Mouse (Mus musculus): Measurements from ENCODE around the gene Atat1. TPM values are rescaled to one million over a fixed set of nuclear protein-coding genes. Genes with fewer than 3 reads are reported as not detected.

The Atat1 gene
- total and polyA plus RNA-seq, 3 experiments, result 5.7 to 12.5 (median 10.4) TPM

GRCm38 (mm10) chr17:35919060-35919715 is 9.3 kb upstream of the Atat1 start (continued):
- TF ChIP-seq NELFE (IDR thresholded peaks at IDR 0.05; ENCODE audit: low read depth, low read length), result peak; percentile 8; the same call in 1 of the 2 replicates
- peak; percentile 65 for TF ChIP-seq JUN (IDR thresholded peaks at IDR 0.05; ENCODE audit: insufficient read depth, low read depth, low read length)
- TF ChIP-seq BHLHE40 (IDR thresholded peaks at IDR 0.05; ENCODE audit: low read depth, low read length), result no peak
- TF ChIP-seq POLR2AphosphoS2 (IDR thresholded peaks at IDR 0.05; ENCODE audit: low read depth, low read length), result peak; percentile 89
- no peak for TF ChIP-seq GABPA (IDR thresholded peaks at IDR 0.05; ENCODE audit: insufficient replicate concordance, low read depth, low read length)
- TF ChIP-seq TBP (conservative IDR thresholded peaks at IDR 0.05; ENCODE audit: low read depth, low read length), result no peak
- TF ChIP-seq EP300 (IDR thresholded peaks at IDR 0.05; ENCODE audit: low read length), result no peak
- peak; percentile 65 for TF ChIP-seq JUND (conservative IDR thresholded peaks at IDR 0.05; ENCODE audit: low read depth, low read length)
- peak; percentile 8; the same call in 1 of the 2 replicates for TF ChIP-seq MXI1 (IDR thresholded peaks at IDR 0.05; ENCODE audit: low read depth, low read length)
- no peak for TF ChIP-seq MEF2A (IDR thresholded peaks at IDR 0.05; ENCODE audit: borderline replicate concordance, low read depth, low read length)
- TF ChIP-seq RAD21 (IDR thresholded peaks at IDR 0.05; ENCODE audit: low read depth, low read length), result no peak
- no peak for TF ChIP-seq MAFK (IDR thresholded peaks at IDR 0.05; ENCODE audit: insufficient replicate concordance, low read length)
- TF ChIP-seq ZNF384 (IDR thresholded peaks at IDR 0.05; ENCODE audit: low read depth, low read length), result peak; percentile 90
- TF ChIP-seq USF2 (conservative IDR thresholded peaks at IDR 0.05; ENCODE audit: low read depth, low read length), result no peak
- no peak for TF ChIP-seq ELF1 (IDR thresholded peaks at IDR 0.05; ENCODE audit: low read depth, low read length)
- no peak for TF ChIP-seq KAT2A (IDR thresholded peaks at IDR 0.05; ENCODE audit: insufficient replicate concordance, low read length)

DNA sequence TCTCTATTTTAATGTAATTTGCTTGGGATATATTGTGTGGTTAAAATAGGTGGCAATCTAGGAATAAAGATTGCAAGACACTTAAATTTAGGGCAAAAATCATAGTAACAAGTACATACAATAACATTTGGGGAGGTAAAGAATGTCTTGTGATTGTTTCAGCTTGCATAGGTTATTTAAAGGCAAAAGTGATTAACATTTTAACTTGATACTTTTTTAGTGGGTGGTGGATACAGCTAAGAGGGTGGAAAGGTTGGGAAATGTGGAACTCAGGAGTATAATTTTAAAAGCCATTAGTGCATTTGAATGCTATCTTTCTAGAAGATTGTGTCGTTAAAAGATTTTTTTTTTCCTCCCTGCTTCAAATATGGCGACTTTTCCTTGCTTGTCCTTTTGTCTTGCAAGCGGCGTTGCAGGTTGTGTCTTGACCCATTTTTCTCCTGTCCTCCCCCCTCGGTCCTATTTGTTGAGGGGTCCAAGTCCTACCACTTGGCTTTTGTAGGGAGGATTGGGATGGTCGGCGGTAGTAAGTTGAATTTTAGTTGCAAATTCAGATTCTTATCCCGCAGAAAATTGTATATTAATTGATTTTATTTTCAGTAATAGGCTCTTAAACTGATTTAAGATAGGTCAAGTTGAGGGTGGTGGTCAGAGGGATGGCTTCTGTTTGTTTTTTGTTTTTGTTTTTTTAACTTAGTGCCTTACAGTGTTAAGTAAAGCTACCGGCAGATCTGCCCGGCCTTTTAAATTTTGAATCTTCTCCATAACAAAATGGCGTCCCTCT is 8.6 kb upstream of the Atat1 start:
- peaks cover 23 to 57% of the 10 kb centered on the region in 2 experiments for H3K36me3 ChIP-seq (replicated peaks in 1 of 2; ENCODE audit: control insufficient read depth in 1 of 2, insufficient read depth in 1 of 2, low read length in 1 of 2)
- H3K4me1 ChIP-seq (ENCODE audit: control insufficient read depth in 1 of 2, insufficient read depth in 2 of 2), result peaks cover 6 to 56% of the 10 kb centered on the region in 2 experiments; a peak in 3 of 4 replicates
- DNase-seq (ENCODE audit: extremely low read depth), result peak; percentile 49

More for the DNA sequence above, 8.6 kb upstream of the Atat1 start:
- H3K27me3 ChIP-seq (replicated peaks), result no peaks in the 10 kb centered on the region
- H3K4me2 ChIP-seq (ENCODE audit: insufficient read depth, low read depth, poor library complexity, severe bottlenecking), result peak overlapping the region; percentile 97
- in situ Hi-C loops (cut with MboI; ENCODE audit: low pct_ligation_motif_present, low pct_unique_long_range_greater_than_20kb, low sequenced_read_pairs), result no loop called here
- dilution Hi-C loops (cut with MboI; ENCODE audit: extremely low pct_ligation_motif_present, extremely low pct_unique_long_range_greater_than_20kb, low sequenced_read_pairs), result no loop called here
- H3K27ac ChIP-seq (ENCODE audit: insufficient read depth, low read depth), result peak overlapping the region; percentile 78
- TF ChIP-seq ELF1 (IDR thresholded peaks at IDR 0.05; ENCODE audit: low read depth, low read length) (no peak), ZKSCAN1 (IDR thresholded peaks at IDR 0.05; ENCODE audit: borderline replicate concordance, low read depth, low read length) (no peak), SMC3 (IDR thresholded peaks at IDR 0.05; ENCODE audit: low read depth, low read length) (no peak), JUND (conservative IDR thresholded peaks at IDR 0.05; ENCODE audit: low read depth, low read length) (no peak), EP300 (IDR thresholded peaks at IDR 0.05; ENCODE audit: low read length) (no peak), NRF1 (IDR thresholded peaks at IDR 0.05; ENCODE audit: low read depth, low read length) (no peak; the same call in 1 of the 2 replicates), ZMIZ1 (IDR thresholded peaks at IDR 0.05; ENCODE audit: low read depth, low read length) (peak; percentile 19; the same call in 1 of the 2 replicates), MYC (IDR thresholded peaks at IDR 0.05; ENCODE audit: low read depth, low read length) (0 out of 2 replicates have a peak, but pooled peaks have one; percentile 5), CTCF (conservative IDR thresholded peaks at IDR 0.05 in 1 of 2, IDR thresholded peaks at IDR 0.05 in 1 of 2; ENCODE audit: low read depth in 2 of 2, low read length in 2 of 2) (no peak), POLR2A (IDR thresholded peaks at IDR 0.05; ENCODE audit: low read depth, low read length) (peak; percentile 53), ZNF384 (IDR thresholded peaks at IDR 0.05; ENCODE audit: low read depth, low read length) (peak; percentile 67; the same call in 1 of the 2 replicates), MEF2A (IDR thresholded peaks at IDR 0.05; ENCODE audit: borderline replicate concordance, low read depth, low read length) (peak; percentile 46; the same call in 1 of the 2 replicates), TBP (conservative IDR thresholded peaks at IDR 0.05; ENCODE audit: low read depth, low read length) (0 out of 2 replicates have a peak, but pooled peaks have one; percentile 60), CHD1 (IDR thresholded peaks at IDR 0.05; ENCODE audit: low read depth, low read length) (peak; percentile 98), POLR2AphosphoS2 (IDR thresholded peaks at IDR 0.05; ENCODE audit: low read depth, low read length) (peak; percentile 90), RCOR1 (conservative IDR thresholded peaks at IDR 0.05; ENCODE audit: low read depth, low read length) (0 out of 2 replicates have a peak, but pooled peaks have one; percentile 63)
- H3K79me2 ChIP-seq (replicated peaks; ENCODE audit: control insufficient read depth, extremely low read depth, insufficient read depth, poor library complexity, severe bottlenecking), result peaks cover 49% of the 10 kb centered on the region
- peak overlapping the region; percentile 100 for H3K9ac ChIP-seq (ENCODE audit: insufficient read depth, low read depth)
- peak overlapping the region; percentile 63 to 78 (median 77) for H3K4me3 ChIP-seq (replicated peaks in 1 of 3; ENCODE audit: low read depth in 2 of 3, low read length in 2 of 3, poor library complexity in 1 of 3)
- no peaks in the 10 kb centered on the region for H3K9me3 ChIP-seq (replicated peaks; ENCODE audit: low read length)

All from CH12.LX (cell line).